Mouse (Mus musculus) spleen, adult 2 months (tissue): Measurements from ENCODE around the gene Fam71d.

Source experiments
- CTCF ChIP-seq: fragments of 200-500 bp; IDR thresholded peaks from 2 replicates; pipeline ENCODE4 v1.5.1; 2011; ENCODE audit warnings: mild to moderate bottlenecking, inconsistent platforms; ENCODE audit not compliant: insufficient read depth, insufficient read length, insufficient replicate concordance; ENCODE audit errors: extremely low read depth
- POLR2A ChIP-seq: fragments of 200-500 bp; IDR thresholded peaks from 2 replicates; pipeline ENCODE4 v1.6.1; 2011; ENCODE audit warnings: low read depth, low read length, inconsistent platforms

- TF ChIP-seq CTCF (no peak), POLR2A (no peak)
Observed at GRCm38 (mm10) chr12:78678807-78679189, 12.5 kb upstream of the Fam71d start.
